Mouse (Mus musculus) cerebellum, adult 2 months (tissue): Measurements from ENCODE around the gene Cdkn1a.

Experiments
- CTCF ChIP-seq: fragments of 200-500 bp; IDR thresholded peaks from 2 replicates; pipeline ENCODE4 v1.5.1; 2011; ENCODE audit warnings: low read depth, mild to moderate bottlenecking, control low read depth, low read length, moderate library complexity, borderline replicate concordance; ENCODE audit not compliant: insufficient read depth
- POLR2A ChIP-seq: fragments of 200-500 bp; IDR thresholded peaks from 2 replicates; pipeline ENCODE4 v1.6.1; 2011; ENCODE audit warnings: low read length, control low read depth, borderline replicate concordance; ENCODE audit not compliant: insufficient read depth

- TF ChIP-seq CTCF (no peak), POLR2A (no peak)
These were observed 59.0 kb downstream of the Cdkn1a start for GRCm38 (mm10) chr17:29149766-29150165.
